Mouse (Mus musculus) heart, embryonic 11.5 days (tissue): ENCODE data around the gene Itprip. TPM values are rescaled to one million over a fixed set of nuclear protein-coding genes. Genes with fewer than 3 reads are reported as not detected.

Experiments used
- ATAC-seq: fragments of 200-750 bp; cut with Nextera tagmentation; replicated peaks from 2 replicates; pipeline ENCODE4 v1.8.0; 2017; ENCODE audit warnings: moderate library complexity; ENCODE audit not compliant: insufficient number of reproducible peaks, low FRiP score, low TSS enrichment
- H3K27ac ChIP-seq: fragments of 300-500 bp; sonication (generic); 2 replicates; pipeline ENCODE4 v1.5.1; 2014; ENCODE audit warnings: mild to moderate bottlenecking, low read depth, low read length
- H3K27me3 ChIP-seq: fragments of 300-500 bp; sonication (generic); 2 replicates; pipeline ENCODE4 v1.6.1; 2014; ENCODE audit warnings: mild to moderate bottlenecking, low read length, mixed read lengths; ENCODE audit not compliant: control insufficient read depth, insufficient read depth
- H3K36me3 ChIP-seq: fragments of 300-500 bp; sonication (generic); 2 replicates; pipeline ENCODE4 v1.6.1; 2014; ENCODE audit warnings: mild to moderate bottlenecking, low read length, moderate library complexity, mixed read lengths; ENCODE audit not compliant: control insufficient read depth, insufficient read depth
- H3K4me1 ChIP-seq: fragments of 300-500 bp; sonication (generic); 2 replicates; pipeline ENCODE4 v1.6.1; 2014; ENCODE audit warnings: low read length; ENCODE audit not compliant: control insufficient read depth, insufficient read depth
- H3K4me2 ChIP-seq: fragments of 300-500 bp; sonication (generic); 2 replicates; pipeline ENCODE4 v1.6.1; 2014; ENCODE audit warnings: mild to moderate bottlenecking, moderate library complexity
- H3K4me3 ChIP-seq: fragments of 300-500 bp; sonication (generic); 2 replicates; pipeline ENCODE4 v1.5.1; 2014; ENCODE audit warnings: low read depth, low read length
- H3K9ac ChIP-seq: fragments of 300-500 bp; sonication (generic); 2 replicates; pipeline ENCODE4 v1.6.1; 2014; ENCODE audit warnings: mild to moderate bottlenecking, low read depth, low read length, moderate library complexity
- H3K9me3 ChIP-seq: fragments of 300-500 bp; sonication (generic); replicated peaks from 2 replicates; pipeline ENCODE4 v1.6.1; 2016; ENCODE audit warnings: low read length; ENCODE audit not compliant: control insufficient read depth
- WGBS: fragments of 180-500 bp; shearing (Covaris S2); extraction: QIAGEN DNeasy Blood & Tissue Kit; methylation state at CpG from one replicate; pipeline ENCODE4 v1.1.7; 2014; ENCODE audit not compliant: insufficient replicate concordance; 5-methylcytosine and 5-hydroxymethylcytosine counted together
- microRNA-seq: library from miRNA; unstranded; fragments of <30 nt; microRNA quantifications from one replicate; pipeline ENCODE4, GENCODE M21; 2016; ENCODE audit warnings: borderline number of aligned reads
- polyA plus RNA-seq: library from polyadenylated mRNA; unstranded; fragments of >200 nt; fragmentation: Nextera tagmentation; extraction: Ambion mirVana; gene quantifications from 2 replicates; pipeline ENCODE4 v1.2.1, GENCODE M21; 2014

The Itprip gene
- polyA plus RNA-seq, 1 experiment from 2014 or later: 13.2 TPM

DNA sequence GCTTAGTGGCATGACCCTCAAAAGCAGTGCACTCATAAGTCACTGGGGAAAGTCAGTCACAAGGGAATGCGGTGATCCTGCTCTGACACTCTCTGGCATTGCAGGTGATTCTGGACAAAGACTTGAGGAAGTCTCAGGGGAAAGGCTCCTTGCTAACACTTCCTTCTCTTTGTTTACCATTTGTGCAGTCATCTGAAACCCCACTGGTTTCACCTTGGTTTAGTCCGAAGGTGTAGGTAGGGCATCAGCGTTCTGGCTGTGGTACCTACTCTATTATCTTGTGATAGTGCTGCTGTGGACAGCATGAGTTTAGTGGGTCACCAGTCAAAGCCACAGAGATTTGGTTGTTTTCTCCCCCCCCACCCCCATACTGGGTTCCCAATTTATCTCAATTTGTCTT is 69.4 kb downstream of the Itprip start:
- Histone ChIP-seq H3K27ac (no peak overlapping the region), H3K4me3 (no peak overlapping the region), H3K9me3 (no peaks in the 10 kb centered on the region), H3K36me3 (no peaks in the 10 kb centered on the region), H3K27me3 (no peaks in the 10 kb centered on the region), H3K4me2 (no peak overlapping the region), H3K9ac (no peak overlapping the region), H3K4me1 (peaks cover 4% of the 10 kb centered on the region; the same call in 1 of the 2 replicates)
- WGBS: 86% methylated on average over 3 of the region's 3 CpGs
- no peak for ATAC-seq

Small RNA genes within 50 kb of the gene (microRNA-seq; reads per million reads assigned to microRNA genes)
- gene Gm22240: not detected

Other genes with a start within 250 kb of the Itprip start
- 0.41 and 0.44 TPM in 2 replicates for gene Col17a1, start 227.2 kb downstream of the Itprip start, polyA plus RNA-seq
- 258 and 274 TPM in 2 replicates for gene Sfr1, start 187.6 kb downstream of the Itprip start, polyA plus RNA-seq
- gene Gsto1, start 64.3 kb downstream of the Itprip start, polyA plus RNA-seq: 82.6 and 84.0 TPM in 2 replicates
- gene Gsto2, start 53.8 kb downstream of the Itprip start, polyA plus RNA-seq: 0.82 and 1.3 TPM in 2 replicates
- 0.08 TPM in 1 of 2 replicates, not detected in the other for gene Cfap43, start within 50 bp of the Itprip start, polyA plus RNA-seq
- 0.16 and 0.18 TPM in 2 replicates for gene Cfap58, start 18.4 kb upstream of the Itprip start, polyA plus RNA-seq